Mouse (Mus musculus): ENCODE data around the gene Ccn1. TPM values are rescaled to one million over a fixed set of nuclear protein-coding genes. Genes with fewer than 3 reads are reported as not detected.
A peak's percentile ranks its signal among the peaks of the same experiment; 100 is the strongest.

The Ccn1 gene
- polyA plus RNA-seq, 1 experiment from 2014 or later: 58.3 TPM

DNA sequence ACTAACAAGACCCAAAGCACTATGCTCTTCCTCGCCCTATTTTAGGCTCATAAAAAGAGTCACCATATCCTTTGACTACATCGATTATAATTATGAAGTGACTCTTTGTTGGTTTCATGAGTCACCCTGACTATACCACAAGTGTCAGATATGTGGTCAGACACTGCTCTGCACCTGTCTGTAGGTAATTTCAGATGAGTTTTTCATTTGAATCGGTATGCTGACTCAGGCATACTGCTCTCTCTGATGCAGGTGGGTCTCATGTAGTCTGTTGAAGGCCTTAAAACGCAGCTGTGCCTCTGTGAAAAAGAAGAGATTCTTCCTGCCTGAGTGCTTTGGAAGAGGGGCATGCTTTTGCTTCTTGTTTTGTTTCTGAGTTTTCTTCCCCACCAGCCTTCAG, 16.6 kb upstream of the Ccn1 start:
- 82% methylated on average over 4 of the region's 4 CpGs for WGBS
- Histone ChIP-seq H3K4me1 (no peaks in the 10 kb centered on the region), H3K36me3 (no peaks in the 10 kb centered on the region), H3K27me3 (no peaks in the 10 kb centered on the region), H3K4me2 (no peak overlapping the region), H3K9me3 (no peaks in the 10 kb centered on the region), H3K27ac (no peak overlapping the region), H3K9ac (no peak overlapping the region), H3K4me3 (no peak overlapping the region)
- no peak for ATAC-seq (ENCODE audit: borderline replicate concordance, extremely low read depth, low FRiP score, low TSS enrichment)

DNA sequence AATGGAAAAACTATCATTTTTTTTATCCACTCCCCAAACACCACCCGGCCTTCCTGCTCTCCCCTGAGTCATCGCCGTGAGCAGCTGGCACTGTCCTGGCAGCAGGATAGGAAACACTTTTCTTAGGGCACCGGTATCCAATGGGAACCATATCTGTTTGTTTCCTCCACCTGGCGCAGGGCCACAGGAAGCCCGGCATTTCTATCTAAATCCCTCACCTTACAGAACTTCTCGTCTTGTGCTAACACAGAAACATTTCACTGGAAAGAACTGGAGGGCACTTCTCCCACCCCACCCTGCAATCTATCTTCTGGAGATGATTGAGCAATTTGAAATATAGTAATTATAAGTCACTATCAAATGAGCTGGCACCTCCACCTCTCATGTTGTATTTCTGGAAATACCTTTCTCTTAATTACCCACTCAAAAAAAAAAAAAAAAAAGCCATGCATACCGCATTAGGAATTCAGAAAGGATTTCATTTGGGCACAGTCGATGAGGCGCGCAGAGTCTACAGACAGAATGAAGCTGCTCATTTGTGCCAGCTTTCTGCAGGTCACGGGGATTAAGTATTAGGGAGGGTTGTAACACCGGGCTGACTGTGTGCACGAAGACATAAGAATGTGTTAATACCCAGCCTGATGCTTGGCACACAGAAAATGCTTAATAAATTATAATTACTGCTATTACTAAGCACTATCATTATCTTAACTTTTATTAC, 7.4 kb upstream of the Ccn1 start:
- H3K9me3 ChIP-seq: no peaks in the 10 kb centered on the region
- 62% methylated on average over 14 of the region's 14 CpGs for WGBS
- no peak overlapping the region for H3K27ac ChIP-seq
- H3K27me3 ChIP-seq: no peaks in the 10 kb centered on the region
- no peak overlapping the region for H3K9ac ChIP-seq
- H3K4me1 ChIP-seq: peaks cover 18% of the 10 kb centered on the region
- ATAC-seq (ENCODE audit: borderline replicate concordance, extremely low read depth, low FRiP score, low TSS enrichment): no peak
- H3K4me3 ChIP-seq: no peak overlapping the region
- no peak overlapping the region for H3K4me2 ChIP-seq
- H3K36me3 ChIP-seq: no peaks in the 10 kb centered on the region

DNA sequence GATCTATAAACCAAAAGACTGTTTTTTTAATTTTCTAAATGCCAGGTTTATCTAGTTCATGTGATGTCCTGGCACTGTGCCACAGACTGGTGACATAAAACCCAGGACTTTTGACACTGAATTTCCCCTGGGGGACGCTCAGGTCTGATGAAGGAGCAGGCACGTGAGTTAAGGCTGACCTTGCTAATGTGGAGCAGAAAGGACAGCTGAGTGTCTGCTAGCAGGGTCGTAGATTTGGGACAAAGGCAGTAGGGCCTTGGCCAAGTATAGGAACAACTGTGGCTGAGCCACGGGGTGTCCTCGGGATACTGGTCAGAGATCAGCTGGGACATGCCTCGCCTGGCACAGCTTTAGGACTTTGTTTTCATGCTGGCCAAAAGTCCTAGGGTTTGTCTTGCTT, 5.2 kb upstream of the Ccn1 start:
- Histone ChIP-seq H3K36me3 (no peaks in the 10 kb centered on the region), H3K9ac (no peak overlapping the region), H3K27ac (no peak overlapping the region), H3K27me3 (no peaks in the 10 kb centered on the region), H3K4me3 (no peak overlapping the region), H3K4me2 (no peak overlapping the region), H3K4me1 (peaks cover 39% of the 10 kb centered on the region), H3K9me3 (no peaks in the 10 kb centered on the region)
- no peak for ATAC-seq (ENCODE audit: borderline replicate concordance, extremely low read depth, low FRiP score, low TSS enrichment)
- 77% methylated on average over 6 of the region's 6 CpGs for WGBS

DNA sequence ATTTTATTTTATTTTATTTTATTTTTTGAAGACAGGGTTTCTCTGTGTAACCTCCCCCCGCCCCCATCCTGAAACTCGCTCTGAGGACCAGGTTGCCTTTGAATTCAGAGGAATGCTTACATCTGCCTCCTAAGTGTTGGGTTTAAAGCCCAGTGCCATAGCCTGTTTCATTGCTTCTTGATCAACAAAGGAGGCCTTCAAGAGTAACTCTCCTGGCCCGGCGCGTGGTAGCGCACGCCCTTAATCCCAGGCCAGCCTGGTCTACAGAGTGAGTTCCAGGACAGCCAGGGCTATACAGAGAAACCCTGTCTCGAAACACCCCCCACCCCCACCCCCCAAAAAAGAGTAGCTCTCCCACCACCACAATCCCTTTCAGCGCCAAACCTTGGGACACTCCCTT, 4.2 kb upstream of the Ccn1 start:
- H3K36me3 ChIP-seq: no peaks in the 10 kb centered on the region
- H3K9me3 ChIP-seq: no peaks in the 10 kb centered on the region
- ATAC-seq (ENCODE audit: borderline replicate concordance, extremely low read depth, low FRiP score, low TSS enrichment): no peak
- H3K4me3 ChIP-seq: peak overlapping the region; percentile 68; the same call in 1 of the 2 replicates
- peak overlapping the region; percentile 85 for H3K4me2 ChIP-seq
- WGBS: 80% methylated on average over 9 of the region's 9 CpGs
- no peak overlapping the region for H3K9ac ChIP-seq
- no peaks in the 10 kb centered on the region for H3K27me3 ChIP-seq
- no peak overlapping the region for H3K27ac ChIP-seq
- H3K4me1 ChIP-seq: peaks cover 39% of the 10 kb centered on the region

DNA sequence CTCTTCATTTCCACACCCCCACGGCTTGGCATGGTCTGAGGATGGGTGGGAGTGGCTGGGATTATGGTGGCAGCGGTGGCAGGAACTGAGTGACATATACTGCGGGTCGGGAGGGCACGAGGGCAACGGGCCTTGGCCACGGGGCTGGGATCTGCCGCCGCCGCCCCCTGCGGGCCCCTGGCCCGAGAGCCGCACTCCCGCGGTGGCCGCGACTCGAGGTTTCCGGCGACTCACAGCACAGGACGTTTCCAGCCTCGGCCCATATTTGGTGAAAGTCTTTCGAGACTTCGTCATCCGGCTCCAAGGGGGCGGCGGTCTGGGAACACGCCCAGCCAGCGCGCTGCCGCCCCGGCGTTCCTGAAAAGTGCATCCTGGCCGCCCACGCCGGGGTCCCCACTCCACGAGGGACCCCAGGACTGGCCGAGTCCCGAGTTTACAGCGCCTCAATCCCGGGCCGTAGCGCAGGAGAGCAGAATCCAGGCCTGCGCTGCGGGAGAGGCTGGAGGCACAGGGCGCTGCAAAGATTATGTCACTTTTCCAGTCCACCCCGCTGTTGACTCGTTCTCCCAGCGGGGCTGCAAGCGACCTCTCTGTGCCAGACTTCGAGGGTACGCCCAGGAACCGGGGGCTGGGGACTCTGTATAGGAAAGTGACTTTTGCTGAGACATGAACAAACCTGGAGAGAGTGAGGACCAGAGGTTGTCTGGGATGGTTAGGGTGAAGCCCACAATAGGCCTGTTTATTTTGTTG, 3.6 kb upstream of the Ccn1 start:
- peak overlapping the region; percentile 85 for H3K4me2 ChIP-seq
- ATAC-seq (ENCODE audit: borderline replicate concordance, extremely low read depth, low FRiP score, low TSS enrichment): peak; percentile 66
- peak overlapping the region; percentile 59 for H3K9ac ChIP-seq
- no peaks in the 10 kb centered on the region for H3K9me3 ChIP-seq
- WGBS: 2% methylated on average over 53 of the region's 53 CpGs
- no peaks in the 10 kb centered on the region for H3K27me3 ChIP-seq
- peak overlapping the region; percentile 94 for H3K27ac ChIP-seq
- H3K36me3 ChIP-seq: no peaks in the 10 kb centered on the region
- H3K4me1 ChIP-seq: peaks cover 42% of the 10 kb centered on the region
- H3K4me3 ChIP-seq: peak overlapping the region; percentile 68

DNA sequence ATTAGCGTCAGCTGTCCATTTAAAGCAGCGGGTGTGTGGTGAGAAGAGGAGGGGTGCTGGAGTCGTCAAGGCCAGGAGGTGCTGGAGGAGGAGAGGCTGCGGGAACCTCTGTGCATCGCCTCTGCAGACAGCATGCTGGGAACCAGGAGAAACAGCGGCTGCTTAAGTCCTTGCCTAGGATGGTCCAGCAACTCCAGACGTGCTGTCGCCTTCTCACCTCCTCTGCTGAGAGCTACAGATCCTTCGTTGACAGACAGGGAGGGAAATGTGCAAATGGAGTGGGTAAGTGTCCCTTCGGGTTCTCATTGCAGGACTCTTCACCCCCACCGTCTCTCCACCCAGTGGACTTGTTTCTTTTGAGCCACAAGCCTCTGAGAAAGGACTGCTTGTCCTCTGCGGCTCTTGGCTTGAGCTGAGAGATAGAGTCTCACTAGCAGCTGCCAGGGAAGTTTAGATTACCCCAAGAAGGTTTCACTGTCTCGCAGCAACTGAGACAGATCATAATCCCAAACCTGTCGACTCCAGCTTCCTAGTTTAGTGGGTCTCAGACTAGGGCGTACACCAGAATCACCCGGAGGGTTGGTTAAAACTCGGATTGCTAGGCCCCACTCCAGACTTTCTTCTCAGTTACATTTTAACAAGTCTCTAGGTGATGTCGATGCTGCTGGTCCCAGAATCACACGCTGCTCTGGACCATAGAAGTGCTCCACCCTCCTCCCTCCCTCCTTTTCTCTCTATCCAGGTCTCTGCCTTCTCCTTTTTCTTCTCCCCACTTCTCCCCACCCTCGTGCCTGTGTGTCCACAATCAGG, 2.7 kb upstream of the Ccn1 start:
- ATAC-seq (ENCODE audit: borderline replicate concordance, extremely low read depth, low FRiP score, low TSS enrichment): peak; percentile 5; the same call in 1 of the 2 replicates
- Histone ChIP-seq H3K4me1 (peaks cover 49% of the 10 kb centered on the region), H3K9me3 (no peaks in the 10 kb centered on the region)

DNA sequence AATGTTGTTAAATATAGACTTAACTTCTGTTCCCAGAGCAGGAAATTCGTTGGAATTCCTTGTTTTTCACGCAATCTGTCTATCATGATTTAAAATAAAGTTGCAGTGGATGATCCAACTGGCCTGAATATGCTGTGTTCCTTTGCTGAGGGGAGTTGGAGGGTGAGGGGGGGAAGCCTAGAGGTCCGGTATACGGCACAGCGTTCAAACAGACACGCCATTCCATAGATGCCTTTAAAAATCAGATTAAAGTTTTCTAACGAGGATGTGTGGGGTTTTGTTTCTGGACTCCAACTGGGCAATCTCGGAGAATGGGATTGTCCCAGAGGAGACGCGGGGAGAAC, 2.2 kb upstream of the Ccn1 start:
- 4% methylated on average over 10 of the region's 10 CpGs for WGBS
- peaks cover 55% of the 10 kb centered on the region for H3K4me1 ChIP-seq

More for the DNA sequence above, 2.7 kb upstream of the Ccn1 start:
- Histone ChIP-seq H3K4me3 (peak overlapping the region; percentile 68), H3K9ac (peak overlapping the region; percentile 59), H3K36me3 (peaks cover 3% of the 10 kb centered on the region; the same call in 1 of the 2 replicates), H3K27me3 (no peaks in the 10 kb centered on the region), H3K27ac (peak overlapping the region; percentile 94), H3K4me2 (peak overlapping the region; percentile 85)
- WGBS: 8% methylated on average over 20 of the region's 20 CpGs

DNA sequence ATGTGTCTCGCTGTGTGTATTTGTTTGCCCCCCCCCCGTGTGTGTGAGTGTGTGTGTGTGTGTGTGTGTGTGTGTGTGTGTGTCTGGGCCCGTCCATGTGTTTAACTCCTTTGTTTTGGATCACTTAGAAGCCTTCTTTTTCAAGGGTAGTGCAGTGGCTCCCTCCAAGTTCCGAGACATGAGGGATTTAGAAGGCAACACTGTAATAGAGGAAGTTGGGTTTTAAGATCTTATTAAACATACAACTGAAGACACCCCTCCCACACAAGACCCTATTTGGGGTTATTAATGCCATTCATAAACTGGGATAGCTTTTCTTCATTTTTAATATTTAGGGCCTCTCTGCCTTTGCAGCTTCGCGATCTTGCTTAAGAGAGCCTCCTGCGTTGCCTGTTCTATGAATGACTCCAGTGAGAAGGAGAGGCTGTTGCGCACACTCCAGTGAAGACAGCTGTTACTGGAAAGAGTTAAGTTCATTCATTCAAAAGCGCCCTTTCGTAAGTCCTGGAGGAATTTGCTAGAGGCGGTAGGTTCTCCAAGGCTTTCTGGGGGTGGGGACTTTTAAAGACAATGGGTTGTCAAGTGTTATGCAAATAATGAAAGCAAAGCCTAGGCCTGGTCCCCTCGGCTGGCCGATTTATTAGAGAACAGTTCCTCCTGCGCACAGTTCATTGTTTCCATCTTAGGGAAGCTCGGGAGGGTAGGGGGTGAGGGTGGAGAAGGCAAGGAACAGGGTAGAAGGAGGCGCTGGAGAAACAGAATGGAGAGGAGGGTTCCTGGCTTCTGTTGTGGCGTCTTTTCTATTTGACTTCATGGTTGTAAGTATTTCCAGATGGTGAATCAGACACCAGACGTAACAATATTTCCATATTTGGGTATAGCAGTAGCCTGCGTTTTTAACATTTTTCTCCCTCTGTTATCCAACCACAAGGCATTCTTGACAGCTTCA, 1.5 kb upstream of the Ccn1 start:
- 7% methylated on average over 19 of the region's 19 CpGs for WGBS
- peak overlapping the region; percentile 94 for H3K27ac ChIP-seq
- peaks cover 7% of the 10 kb centered on the region; the same call in 1 of the 2 replicates for H3K36me3 ChIP-seq
- peak overlapping the region; percentile 85 for H3K4me2 ChIP-seq
- ATAC-seq (ENCODE audit: borderline replicate concordance, extremely low read depth, low FRiP score, low TSS enrichment): peak; percentile 9
- no peaks in the 10 kb centered on the region for H3K9me3 ChIP-seq
- H3K9ac ChIP-seq: peak overlapping the region; percentile 59; the same call in 1 of the 2 replicates
- no peaks in the 10 kb centered on the region for H3K27me3 ChIP-seq
- peak overlapping the region; percentile 68 for H3K4me3 ChIP-seq
- peaks cover 55% of the 10 kb centered on the region for H3K4me1 ChIP-seq

More for the DNA sequence above, 2.2 kb upstream of the Ccn1 start:
- ATAC-seq (ENCODE audit: borderline replicate concordance, extremely low read depth, low FRiP score, low TSS enrichment): no peak
- peak overlapping the region; percentile 59; the same call in 1 of the 2 replicates for H3K9ac ChIP-seq
- peak overlapping the region; percentile 94 for H3K27ac ChIP-seq
- H3K4me3 ChIP-seq: peak overlapping the region; percentile 68
- H3K27me3 ChIP-seq: no peaks in the 10 kb centered on the region
- peak overlapping the region; percentile 85 for H3K4me2 ChIP-seq
- peaks cover 7% of the 10 kb centered on the region; the same call in 1 of the 2 replicates for H3K36me3 ChIP-seq
- no peaks in the 10 kb centered on the region for H3K9me3 ChIP-seq

DNA sequence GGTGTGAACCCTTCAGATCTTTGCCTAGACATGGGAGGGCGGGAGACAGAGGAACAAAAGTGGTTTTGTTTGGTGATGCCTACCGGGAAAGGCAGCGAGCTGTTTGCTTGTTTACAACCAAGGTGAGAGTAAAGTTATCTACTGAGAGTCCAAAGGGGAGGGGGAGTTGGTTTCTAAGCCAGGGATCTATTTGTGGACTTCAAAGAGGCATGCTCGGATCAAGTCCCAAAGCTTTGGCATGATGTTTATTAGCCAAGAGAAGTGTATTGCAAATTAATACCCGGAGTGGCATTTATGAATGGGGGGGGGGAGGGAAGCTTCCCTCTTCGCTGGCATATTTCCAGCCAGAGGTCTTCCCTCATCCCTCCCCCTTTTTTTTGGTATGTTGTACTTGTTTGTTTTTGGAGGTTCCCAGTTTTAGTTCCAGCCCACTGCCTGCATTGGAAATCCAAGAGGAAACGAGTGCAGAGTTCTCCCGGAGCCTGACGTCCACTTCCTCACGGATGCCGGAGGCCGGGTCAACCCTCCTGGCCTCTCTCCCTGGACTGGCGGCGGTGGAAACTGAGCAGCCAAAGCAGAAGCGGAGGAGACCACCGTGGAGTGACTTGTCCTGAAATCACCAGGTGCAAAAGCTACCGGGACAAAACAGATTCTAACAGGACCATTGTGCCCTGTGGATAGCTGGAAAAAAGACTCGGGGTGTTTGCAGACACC, 674 bp upstream of the Ccn1 start:
- H3K4me2 ChIP-seq: peak overlapping the region; percentile 85
- H3K27me3 ChIP-seq: no peaks in the 10 kb centered on the region
- WGBS: under 1% methylated on average over 18 of the region's 18 CpGs
- peak overlapping the region; percentile 94 for H3K27ac ChIP-seq
- peaks cover 7% of the 10 kb centered on the region; the same call in 1 of the 2 replicates for H3K36me3 ChIP-seq
- no peaks in the 10 kb centered on the region for H3K9me3 ChIP-seq
- peak overlapping the region; percentile 22; the same call in 1 of the 2 replicates for H3K9ac ChIP-seq
- H3K4me3 ChIP-seq: peak overlapping the region; percentile 68
- H3K4me1 ChIP-seq: peaks cover 55% of the 10 kb centered on the region
- ATAC-seq (ENCODE audit: borderline replicate concordance, extremely low read depth, low FRiP score, low TSS enrichment): no peak

DNA sequence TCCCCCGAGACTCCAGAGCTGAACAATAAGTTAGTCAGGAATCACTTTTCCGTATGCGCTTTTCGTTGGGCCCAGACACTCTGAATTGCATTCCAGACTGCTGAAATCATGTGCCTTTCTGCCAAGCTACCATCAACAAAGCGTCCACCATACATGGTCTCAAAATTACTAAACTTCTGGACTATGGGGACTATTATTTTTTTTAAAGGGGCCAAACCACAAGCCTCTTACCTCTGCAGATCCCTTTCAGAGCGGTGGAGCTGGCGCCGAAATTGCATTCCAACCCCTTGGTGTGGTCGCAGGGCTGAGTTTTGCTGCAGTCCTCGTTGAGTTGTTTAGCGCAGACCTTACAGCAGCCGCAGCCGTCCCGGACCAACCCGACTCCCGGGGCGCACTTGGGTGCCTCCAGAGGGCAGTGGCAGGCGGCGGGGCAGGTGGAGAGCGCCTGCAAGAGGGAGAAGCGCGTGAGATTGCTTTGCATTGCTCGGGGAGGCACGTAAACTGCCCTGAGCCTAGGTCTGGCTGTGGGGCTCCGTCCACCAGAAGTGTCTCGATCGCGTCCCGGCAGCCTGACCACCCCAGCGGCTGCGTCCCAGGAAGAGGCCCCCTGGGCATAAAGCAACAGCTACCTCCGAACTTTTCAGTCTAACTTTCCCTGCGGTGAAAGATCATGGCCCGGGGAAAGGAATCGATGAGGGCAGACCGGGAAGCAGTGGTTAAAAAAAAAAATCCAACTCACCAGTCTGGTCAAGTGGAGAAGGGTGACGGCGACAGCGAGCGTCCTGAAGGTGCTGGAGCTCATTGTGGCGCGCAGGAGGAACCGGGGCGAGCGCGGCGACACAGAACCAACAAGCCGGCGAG, 560 bp downstream of the Ccn1 start:
- no peaks in the 10 kb centered on the region for H3K27me3 ChIP-seq
- peak overlapping the region; percentile 68 for H3K4me3 ChIP-seq
- peak overlapping the region; percentile 85 for H3K4me2 ChIP-seq
- H3K9ac ChIP-seq: peak overlapping the region; percentile 72
- ATAC-seq (ENCODE audit: borderline replicate concordance, extremely low read depth, low FRiP score, low TSS enrichment): peak; percentile 10; the same call in 1 of the 2 replicates
- WGBS: under 1% methylated on average over 43 of the region's 49 CpGs
- no peaks in the 10 kb centered on the region for H3K9me3 ChIP-seq
- H3K4me1 ChIP-seq: peaks cover 55% of the 10 kb centered on the region
- peaks cover 7% of the 10 kb centered on the region; the same call in 1 of the 2 replicates for H3K36me3 ChIP-seq
- H3K27ac ChIP-seq: peak overlapping the region; percentile 94
